Mouse (Mus musculus) adrenal gland, adult (tissue): ENCODE measurements at regions not wholly inside any gene's neighbourhood (a gene's known extent, or its start where the extent isn't known, plus 50 kb on each side); places are given as distances from the start of the nearest gene placed in this dataset.

Experiments
- DNase-seq, 2 experiments: peaks; one replicate each; pipeline ENCODE4 v3.0.0; 2022 to 2023; ENCODE audit warnings: low spot score in 1 of 2; ENCODE audit not compliant: inconsistent age in 2 of 2

DNA sequence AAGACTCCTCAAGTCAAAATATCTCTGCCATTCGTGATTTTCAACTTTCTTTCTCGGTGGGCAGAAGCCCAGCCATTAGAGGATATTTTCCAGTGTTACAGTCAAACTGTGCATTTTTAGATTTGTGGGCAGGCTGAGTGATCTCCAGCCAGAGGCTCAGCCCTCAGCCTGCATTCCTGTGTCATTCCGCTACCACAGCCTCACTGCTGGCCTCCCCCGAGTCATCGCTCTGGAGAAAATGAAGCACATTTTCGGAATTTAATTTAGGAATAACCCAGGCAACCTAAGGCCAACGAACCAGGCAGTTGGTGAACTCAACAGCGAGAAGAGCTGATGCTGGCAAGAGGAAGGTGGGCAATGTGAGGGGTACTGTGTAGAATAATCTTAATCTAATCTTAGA is 80.9 kb upstream of the Nudt7 start:
- DNase-seq = no peak

DNA sequence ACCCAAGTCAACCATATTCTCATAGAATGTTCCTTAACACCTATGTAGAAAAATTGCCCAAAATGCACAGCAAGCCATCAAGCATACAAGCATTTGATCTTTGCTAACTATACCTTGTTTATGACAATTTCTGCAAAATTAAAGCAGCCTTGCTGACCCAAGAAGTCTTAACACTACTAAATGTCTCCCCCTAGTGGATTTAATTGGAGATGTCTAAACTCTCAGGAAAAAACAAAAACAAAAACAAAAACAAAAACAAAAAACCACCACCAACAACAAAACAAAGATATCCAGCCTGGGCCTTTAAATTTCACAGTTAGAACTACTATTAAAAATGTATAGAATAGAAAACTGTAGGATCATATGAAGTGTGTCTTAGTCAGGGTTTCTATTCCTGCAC is 69.8 kb upstream of the Nudt7 start:
- DNase-seq = no peak

GRCm38 (mm10) chr8:114072330-114072729 is 61.0 kb upstream of the Nudt7 start:
- no peak for DNase-seq

- DNase-seq = peak; percentile 24 to 71
These were observed 59.2 kb upstream of the Nudt7 start for GRCm38 (mm10) chr8:114074122-114074521.

DNA sequence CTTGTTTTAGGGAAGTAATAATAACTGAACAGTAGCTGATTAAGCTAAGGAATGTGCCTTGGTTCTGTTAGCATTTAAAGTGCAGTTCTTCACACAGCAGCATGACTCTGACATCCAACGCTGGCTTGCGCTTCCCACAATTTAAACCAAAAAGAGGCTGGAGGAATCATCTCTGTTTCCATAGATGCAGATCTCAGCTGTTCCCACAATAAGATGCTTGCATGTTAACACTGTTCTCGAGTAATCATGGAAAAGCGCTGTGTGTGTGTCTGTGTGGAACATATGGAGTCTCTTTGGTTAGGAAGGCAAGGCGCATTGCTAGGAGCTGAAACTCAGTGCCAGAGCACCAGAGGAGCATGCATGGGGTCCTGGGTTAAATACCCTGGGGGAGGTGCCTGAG is 56.7 kb upstream of the Nudt7 start:
- no peak for DNase-seq

GRCm38 (mm10) chr8:114081049-114081756 is 52.2 kb upstream of the Nudt7 start:
- DNase-seq = peak; percentile 33 to 81

GRCm38 (mm10) chr8:114081757-114082059 is 51.6 kb upstream of the Nudt7 start:
- DNase-seq = no peak
